Mouse (Mus musculus): ENCODE data around the gene Sco2. TPM values are rescaled to one million over a fixed set of nuclear protein-coding genes. Genes with fewer than 3 reads are reported as not detected.
A peak's percentile ranks its signal among the peaks of the same experiment; 100 is the strongest.

Sco2 gene
- total RNA-seq, 1 experiment from 2014 or later = 23.0 TPM

GRCm38 (mm10) chr15:89374340-89374739, 694 bp upstream of the Sco2 start:
- ATAC-seq (replicated peaks; ENCODE audit: low read depth, poor library complexity, severe bottlenecking) = no peak

- ATAC-seq (replicated peaks; ENCODE audit: low read depth, poor library complexity, severe bottlenecking) = peak; percentile 69
These were observed 452 bp downstream of the Sco2 start for GRCm38 (mm10) chr15:89373027-89373761.

GRCm38 (mm10) chr15:89372536-89372935, 1.1 kb downstream of the Sco2 start:
- no peak for ATAC-seq (replicated peaks; ENCODE audit: low read depth, poor library complexity, severe bottlenecking)

- ATAC-seq (replicated peaks; ENCODE audit: low read depth, poor library complexity, severe bottlenecking) = no peak
These were observed 1.6 kb downstream of the Sco2 start for GRCm38 (mm10) chr15:89372068-89372467.

GRCm38 (mm10) chr15:89365141-89365551, 8.5 kb downstream of the Sco2 start:
- no peak for ATAC-seq (replicated peaks; ENCODE audit: low read depth, poor library complexity, severe bottlenecking)

- ATAC-seq (replicated peaks; ENCODE audit: low read depth, poor library complexity, severe bottlenecking) = no peak
These were observed 10.6 kb downstream of the Sco2 start for GRCm38 (mm10) chr15:89363051-89363450.

- ATAC-seq (replicated peaks; ENCODE audit: low read depth, poor library complexity, severe bottlenecking) = no peak
These were observed 14.9 kb downstream of the Sco2 start for GRCm38 (mm10) chr15:89358784-89359183.

GRCm38 (mm10) chr15:89356372-89356771, 17.3 kb downstream of the Sco2 start:
- ATAC-seq (replicated peaks; ENCODE audit: low read depth, poor library complexity, severe bottlenecking) = peak; percentile 72

- ATAC-seq (replicated peaks; ENCODE audit: low read depth, poor library complexity, severe bottlenecking) = peak; percentile 85
These were observed 18.1 kb downstream of the Sco2 start, which contains the start of the genes Lmf2 and Ncaph2 for GRCm38 (mm10) chr15:89355241-89356187. Lmf2 (minus strand) TSS chr15:89355659. Ncaph2 (plus strand) TSS chr15:89355719.

GRCm38 (mm10) chr15:89354455-89354854, 19.2 kb downstream of the Sco2 start:
- ATAC-seq (replicated peaks; ENCODE audit: low read depth, poor library complexity, severe bottlenecking) = no peak

GRCm38 (mm10) chr15:89353837-89354236, 19.8 kb downstream of the Sco2 start:
- ATAC-seq (replicated peaks; ENCODE audit: low read depth, poor library complexity, severe bottlenecking) = no peak

GRCm38 (mm10) chr15:89352795-89353194, 20.9 kb downstream of the Sco2 start:
- no peak for ATAC-seq (replicated peaks; ENCODE audit: low read depth, poor library complexity, severe bottlenecking)

- ATAC-seq (replicated peaks; ENCODE audit: low read depth, poor library complexity, severe bottlenecking) = no peak
These were observed 21.6 kb downstream of the Sco2 start for GRCm38 (mm10) chr15:89352054-89352453.

- ATAC-seq (replicated peaks; ENCODE audit: low read depth, poor library complexity, severe bottlenecking) = no peak
These were observed 22.3 kb downstream of the Sco2 start for GRCm38 (mm10) chr15:89351302-89351701.

GRCm38 (mm10) chr15:89350447-89350846, 23.2 kb downstream of the Sco2 start:
- no peak for ATAC-seq (replicated peaks; ENCODE audit: low read depth, poor library complexity, severe bottlenecking)

GRCm38 (mm10) chr15:89343325-89343724, 30.3 kb downstream of the Sco2 start:
- no peak for ATAC-seq (replicated peaks; ENCODE audit: low read depth, poor library complexity, severe bottlenecking)

- no peak for ATAC-seq (replicated peaks; ENCODE audit: low read depth, poor library complexity, severe bottlenecking)
These were observed 32.0 kb downstream of the Sco2 start for GRCm38 (mm10) chr15:89341678-89342077.

- ATAC-seq (replicated peaks; ENCODE audit: low read depth, poor library complexity, severe bottlenecking) = peak; percentile 67
These were observed 33.5 kb downstream of the Sco2 start for GRCm38 (mm10) chr15:89340136-89340535.

GRCm38 (mm10) chr15:89339696-89340095, 34.0 kb downstream of the Sco2 start:
- ATAC-seq (replicated peaks; ENCODE audit: low read depth, poor library complexity, severe bottlenecking) = peak; percentile 80

- no peak for ATAC-seq (replicated peaks; ENCODE audit: low read depth, poor library complexity, severe bottlenecking)
These were observed 37.2 kb downstream of the Sco2 start for GRCm38 (mm10) chr15:89336422-89336821.
